Mouse (Mus musculus) gastrocnemius, adult 8-10 months (tissue): ENCODE measurements around the gene Fam19a1. TPM values are rescaled to one million over a fixed set of nuclear protein-coding genes. Genes with fewer than 3 reads are reported as not detected.

Experiments used
- DNase-seq, 2 experiments: peaks; one replicate each; pipeline ENCODE4 v3.0.0; 2022; ENCODE audit warnings: low spot score in 2 of 2
- total RNA-seq, 4 experiments: library from RNA; stranded (reverse); gene quantifications; 2 replicates each; pipeline ENCODE4 v1.2.4; 2022

Fam19a1 gene
- total RNA-seq, 4 experiments from 2014 or later = not detected

DNA sequence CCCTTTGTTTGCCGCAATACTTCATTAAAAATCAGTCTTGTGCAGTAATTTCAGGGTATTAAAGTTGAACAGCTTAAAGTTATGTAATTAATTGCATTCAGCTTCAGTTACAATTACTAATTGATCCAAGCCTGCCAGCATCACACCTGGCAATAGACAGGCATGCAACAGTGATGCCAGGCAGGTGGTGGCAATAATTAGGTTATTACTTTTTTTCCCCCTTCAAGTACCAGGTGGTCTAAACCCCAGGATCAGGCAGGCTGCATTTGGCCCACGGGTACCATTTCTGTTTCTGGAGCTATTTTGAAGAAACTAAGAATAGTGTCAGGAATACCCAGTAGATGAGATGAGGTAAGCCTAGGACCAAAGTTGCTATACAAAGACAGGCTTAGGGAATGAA lies 141.9 kb downstream of the Fam19a1 start:
- DNase-seq = no peak

DNA sequence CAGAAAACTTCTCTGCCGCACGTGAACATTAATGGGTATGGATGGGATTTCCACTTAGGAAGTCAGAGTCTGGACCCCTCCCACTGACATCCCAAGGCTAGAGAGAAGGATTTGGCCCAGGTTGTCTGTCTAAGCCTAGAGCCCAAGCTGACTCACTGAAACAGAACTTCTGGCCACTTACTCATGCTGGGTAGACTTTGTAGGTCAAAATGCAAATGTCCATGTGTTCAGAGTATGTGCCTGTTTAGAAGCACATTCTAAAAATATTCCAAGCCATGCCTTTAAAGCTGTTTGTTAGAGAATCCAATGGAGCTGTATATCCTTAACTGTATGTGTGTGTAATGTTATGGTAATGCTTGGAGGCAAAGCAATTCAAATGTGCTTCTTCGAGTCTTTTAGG lies 145.7 kb downstream of the Fam19a1 start:
- DNase-seq = no peak

DNA sequence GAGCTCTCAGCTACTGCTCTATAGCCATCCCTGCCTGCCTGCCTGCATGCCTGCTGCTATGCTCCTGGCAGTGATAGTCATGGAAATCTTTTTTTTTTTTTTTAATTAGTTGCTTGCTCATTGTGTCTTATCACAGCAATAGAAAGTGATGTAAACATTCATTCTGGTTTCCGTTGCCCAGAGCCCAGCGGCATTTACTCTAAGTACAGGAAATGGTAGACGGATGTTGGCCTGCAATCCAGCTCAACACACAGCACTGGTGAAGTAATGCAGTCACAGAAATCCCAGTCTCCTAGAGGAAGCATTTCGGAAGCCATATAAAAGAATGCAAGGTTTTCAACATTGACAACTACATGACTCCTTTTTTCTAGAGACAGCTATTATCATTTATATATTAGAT lies 153.5 kb downstream of the Fam19a1 start:
- no peak for DNase-seq

DNA sequence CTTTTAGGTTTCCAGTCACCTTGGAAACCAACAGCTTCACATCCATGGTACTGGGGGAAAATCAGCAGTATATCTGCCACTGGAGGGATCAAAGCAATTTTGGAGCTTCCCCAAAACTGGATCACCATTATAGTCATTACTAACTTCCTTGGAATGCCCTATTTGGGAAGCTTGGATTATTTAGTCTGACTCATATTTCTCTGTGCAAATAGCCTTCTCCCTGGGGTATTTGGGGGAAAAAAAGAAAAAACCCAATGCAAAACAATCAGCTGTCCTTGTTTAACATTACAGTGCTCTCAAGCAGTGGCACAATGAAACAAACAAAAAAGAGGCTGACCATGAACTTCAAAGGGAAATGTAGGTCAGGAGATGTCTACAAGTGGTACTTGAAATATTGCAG lies 155.8 kb downstream of the Fam19a1 start:
- no peak for DNase-seq

DNA sequence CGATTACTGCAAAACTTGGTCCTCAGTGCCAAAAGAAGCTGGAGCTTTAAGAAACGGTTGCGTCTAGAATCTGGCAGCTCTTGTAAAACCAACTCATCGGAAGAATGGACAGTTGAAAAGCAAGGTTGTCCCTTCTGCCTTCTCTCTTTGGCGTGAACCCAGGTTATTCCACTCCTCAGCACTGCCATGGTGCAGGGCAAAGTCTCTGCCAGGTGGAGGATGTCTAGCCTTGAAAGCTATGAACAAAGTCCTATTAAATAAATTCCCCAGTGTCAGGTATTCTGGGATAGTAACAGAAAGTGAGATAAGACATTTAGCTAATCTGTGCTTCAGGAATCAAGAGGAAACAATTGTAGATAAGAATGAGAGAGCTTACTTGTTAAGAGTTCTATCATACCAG lies 157.5 kb downstream of the Fam19a1 start:
- DNase-seq = no peak

DNA sequence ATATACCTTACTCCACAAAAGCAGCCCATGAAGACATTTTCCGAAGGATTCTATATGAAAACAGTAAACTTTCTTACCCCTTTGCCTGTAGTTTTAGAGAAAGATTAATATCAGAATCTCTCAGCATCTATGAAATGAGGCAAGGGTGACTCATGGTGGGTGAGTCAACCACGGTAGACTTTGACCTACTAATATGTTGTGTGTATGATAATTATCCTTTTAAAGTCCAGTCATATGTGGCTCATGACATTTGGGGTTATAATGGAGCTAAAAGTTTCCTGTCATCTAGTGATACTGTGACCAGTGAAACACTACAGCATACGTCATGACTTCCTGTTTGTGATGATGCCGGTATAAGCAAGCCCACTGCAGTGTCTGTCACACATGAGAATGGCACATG lies 170.8 kb downstream of the Fam19a1 start:
- DNase-seq = no peak

DNA sequence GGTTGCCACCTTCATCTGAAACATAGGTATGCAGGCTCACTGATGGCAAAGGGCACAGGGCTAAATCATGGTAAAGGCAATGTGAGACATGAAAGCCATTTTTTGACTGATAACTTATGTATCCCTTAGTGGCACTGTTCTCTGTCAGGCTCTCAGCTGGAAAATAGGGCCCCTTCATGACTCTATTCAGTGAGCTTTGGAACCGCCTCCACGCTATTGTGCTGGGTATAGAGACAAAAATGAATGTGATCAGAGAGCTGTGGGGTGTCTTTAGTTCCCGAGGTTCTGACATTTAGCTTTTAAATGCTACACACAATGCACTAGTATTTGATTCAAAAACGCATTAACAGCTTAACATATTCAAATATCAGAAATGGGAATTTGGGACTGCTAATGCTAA lies 171.6 kb downstream of the Fam19a1 start:
- DNase-seq = no peak

DNA sequence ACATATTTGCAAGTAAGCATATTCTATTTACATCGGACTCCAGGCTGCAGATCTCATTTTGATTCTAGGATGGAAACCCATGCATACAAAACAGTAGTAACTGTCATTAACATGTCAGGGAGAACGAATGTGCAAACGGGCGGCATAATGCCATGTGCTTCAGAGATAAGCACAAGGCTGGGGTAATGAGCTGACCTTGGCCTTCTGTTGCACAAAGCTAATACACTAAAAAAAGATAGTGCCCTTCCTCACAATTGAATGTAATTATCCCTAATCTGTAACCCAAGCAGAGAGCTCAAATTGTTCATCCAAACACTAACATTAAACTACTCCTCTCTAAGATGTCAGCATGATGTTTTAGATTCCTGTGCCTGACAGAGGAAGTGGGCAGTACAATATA lies 173.3 kb downstream of the Fam19a1 start:
- DNase-seq = no peak

DNA sequence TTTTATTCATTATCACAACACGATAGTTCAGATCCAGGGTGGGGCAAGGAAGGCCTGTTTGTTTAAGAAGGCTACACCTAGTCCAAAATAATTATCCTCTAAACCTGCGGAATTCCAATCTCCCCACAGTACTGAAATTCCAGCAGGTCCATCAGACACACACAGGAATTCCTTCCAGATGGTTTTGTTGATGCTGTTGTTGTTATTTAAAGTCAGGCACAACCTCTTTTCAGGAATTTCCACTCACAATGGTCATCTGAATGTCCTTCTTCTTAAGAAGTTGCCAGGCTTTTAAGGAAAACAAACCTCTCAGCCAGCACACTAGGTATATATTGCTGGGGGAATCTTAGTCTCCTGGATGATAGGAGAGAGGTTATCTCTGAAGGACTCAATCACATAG lies 174.4 kb downstream of the Fam19a1 start:
- DNase-seq = no peak

DNA sequence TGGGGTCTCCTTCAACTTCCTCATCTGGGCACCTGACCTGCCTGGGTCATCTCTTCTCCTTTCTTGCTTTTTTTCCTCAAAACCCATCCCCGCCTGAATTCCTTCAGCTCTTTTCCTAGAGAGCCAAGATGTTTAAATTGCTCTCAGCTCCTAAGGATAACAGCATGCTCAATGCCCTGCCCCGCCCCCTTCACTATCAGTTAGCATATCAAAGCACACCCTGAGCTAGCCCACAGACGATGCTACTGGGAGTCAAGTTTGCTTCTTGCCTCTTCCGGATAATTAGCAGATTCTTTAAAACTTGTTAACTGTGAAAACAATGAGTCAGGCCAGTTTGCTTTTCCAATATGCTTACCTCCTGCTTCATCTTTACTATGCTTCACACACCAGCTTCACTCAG lies 176.7 kb downstream of the Fam19a1 start:
- no peak for DNase-seq

DNA sequence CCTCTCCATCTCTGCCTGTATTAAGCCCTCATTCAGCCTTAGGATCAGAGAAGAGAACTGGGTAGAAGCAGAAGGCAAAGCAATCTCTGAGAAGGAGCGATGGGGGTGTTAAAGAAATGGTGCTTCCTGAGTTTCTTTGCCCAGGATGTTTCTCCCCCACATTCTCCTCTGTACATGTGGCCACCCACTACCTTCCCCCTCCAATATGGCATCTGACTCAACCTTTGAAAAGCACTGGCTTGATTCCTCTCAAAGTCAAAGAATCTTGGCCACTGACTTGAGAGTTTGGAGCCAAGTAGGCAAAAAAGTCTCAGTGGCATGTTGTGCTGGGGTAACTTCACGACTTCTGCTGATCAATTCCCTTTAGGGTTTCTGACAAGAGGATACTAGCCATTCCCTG lies 234.5 kb downstream of the Fam19a1 start:
- no peak for DNase-seq

DNA sequence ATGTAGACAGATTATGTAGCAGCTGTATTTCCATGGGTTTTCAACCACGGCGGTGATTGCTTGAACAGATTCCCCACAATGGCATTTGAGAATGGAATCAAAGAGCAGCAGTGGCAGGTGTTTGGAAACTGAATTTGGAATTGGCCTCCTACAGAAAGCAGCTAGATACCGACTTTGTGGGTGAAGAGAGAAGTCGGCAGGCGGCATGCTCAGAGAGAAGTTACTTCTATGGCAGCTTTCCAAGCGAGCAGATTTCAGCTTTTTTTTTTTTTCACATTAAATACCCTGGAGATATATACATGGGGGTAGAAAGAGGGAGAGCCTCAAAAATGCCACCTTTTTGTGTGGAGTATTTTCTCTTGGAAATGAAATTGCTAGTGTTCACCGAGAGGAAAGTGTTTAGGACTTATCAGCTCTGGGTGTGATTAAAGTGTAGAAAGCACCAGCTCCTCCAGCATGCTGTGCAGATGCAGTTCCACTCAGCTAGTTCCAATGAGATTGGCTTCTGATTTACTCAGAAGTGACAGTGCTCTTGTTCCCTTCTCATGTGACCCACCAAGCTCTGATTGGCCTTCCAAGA lies 236.6 kb downstream of the Fam19a1 start:
- DNase-seq = no peak

DNA sequence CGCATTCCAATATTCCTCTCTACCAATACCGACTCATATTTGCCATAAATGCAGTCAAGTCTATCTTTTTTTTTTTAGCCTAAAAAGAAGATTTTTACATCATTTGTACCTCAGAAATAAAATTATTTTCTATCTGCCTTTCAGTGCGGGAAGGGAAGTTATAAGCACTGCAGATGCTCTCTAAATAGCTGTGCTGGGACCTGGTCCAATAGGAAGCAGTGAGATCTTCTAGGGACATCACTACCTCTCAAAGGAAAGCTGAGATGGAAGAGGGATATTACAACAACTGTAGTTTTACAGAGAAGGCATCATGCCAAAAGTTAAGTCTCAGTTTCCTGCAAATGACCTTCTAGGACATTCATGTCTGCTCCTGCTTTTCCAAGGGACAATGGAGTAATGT lies 256.6 kb downstream of the Fam19a1 start:
- DNase-seq = no peak

DNA sequence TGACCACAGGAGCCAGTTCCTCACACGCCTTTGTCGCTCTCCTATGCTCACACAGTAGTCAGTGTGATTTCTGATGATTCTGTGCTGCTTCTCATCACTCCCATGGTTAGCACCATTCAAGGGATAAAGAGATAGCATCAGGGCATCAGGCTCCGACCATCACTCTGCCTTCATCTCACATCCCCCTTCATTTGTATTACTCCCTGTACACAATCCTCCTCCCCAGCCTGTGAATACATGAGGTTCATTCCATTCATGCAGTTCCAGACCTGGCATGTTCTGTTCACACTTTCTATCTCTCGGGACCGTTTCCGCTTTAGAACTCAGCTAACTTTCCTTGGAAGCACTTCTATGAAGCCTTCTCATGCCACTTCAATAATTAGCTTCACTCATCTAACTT lies 259.9 kb downstream of the Fam19a1 start:
- DNase-seq = no peak

DNA sequence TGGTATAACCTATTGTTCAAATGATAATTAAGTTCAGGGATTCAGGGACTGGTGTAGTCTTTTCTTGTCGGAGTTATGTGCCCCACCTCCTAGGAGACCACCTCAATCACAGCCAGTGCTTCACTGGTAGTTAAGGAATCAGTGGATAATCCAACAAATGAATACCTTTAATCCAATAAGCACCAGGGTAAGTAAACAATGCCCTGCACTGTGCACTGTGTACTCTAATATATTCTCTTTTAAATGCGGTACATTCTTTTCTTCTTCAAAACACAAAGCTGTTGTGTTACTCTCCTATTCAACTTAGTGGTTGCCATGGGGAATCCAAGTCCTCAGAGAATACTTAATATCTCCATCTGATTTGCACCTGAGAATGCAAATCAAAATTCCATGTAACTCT lies 260.3 kb downstream of the Fam19a1 start:
- no peak for DNase-seq

DNA sequence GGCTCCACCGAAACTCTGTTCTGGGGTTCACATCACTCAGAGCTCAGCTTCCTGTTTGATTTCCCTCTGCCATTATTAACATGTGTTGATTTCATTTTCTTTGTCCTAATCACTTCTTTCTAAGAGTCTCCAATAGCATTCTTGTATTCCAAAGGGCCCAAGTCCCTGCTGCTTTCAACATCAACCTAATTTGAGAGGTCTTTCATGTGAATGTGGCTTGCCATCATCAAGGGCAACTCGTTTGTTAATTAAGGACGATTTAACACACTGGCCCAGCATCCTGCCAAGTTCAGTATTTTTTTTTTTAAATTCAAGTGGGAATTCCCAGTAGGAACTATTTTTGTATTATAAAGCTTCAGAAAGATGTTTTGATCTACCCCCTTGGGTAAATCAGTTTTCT lies 263.8 kb downstream of the Fam19a1 start:
- DNase-seq = no peak

DNA sequence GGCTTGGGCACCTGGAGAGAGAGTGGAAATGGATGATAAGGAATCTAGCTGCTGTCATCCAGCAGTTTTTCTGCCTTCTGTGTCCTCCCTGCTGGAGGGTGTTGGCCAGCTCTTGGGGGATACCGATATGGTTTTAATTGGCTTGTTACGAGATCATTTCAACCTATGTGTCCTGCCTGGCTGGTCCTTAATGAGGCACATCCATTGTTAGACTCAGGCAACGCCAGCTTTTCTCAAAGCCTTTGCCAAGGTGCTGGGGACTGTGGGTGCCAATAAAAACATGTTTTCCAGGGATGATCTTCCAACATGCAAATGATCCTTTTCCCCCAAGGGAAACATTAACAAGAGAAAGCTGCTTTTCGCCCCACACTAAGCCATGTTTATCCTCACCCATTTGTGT lies 266.3 kb downstream of the Fam19a1 start:
- DNase-seq = no peak

DNA sequence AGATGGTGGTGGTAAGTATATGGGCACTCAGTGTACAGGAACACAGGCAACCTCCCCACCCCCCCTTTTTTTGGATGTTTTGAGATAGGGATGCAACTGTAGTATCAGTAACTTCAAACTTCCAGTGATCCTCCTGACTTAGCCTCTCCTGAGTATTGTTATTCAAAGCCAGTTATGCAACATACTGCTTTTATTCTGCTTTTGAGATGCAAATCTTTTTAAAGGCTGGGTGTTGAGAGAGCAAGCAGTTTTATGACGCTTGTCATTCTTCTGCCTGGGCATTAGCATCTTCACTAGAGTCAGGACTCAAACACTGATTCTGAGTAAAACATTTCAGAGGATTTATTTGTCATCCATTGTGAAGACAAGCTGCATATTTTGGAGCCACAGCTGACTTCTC lies 271.5 kb downstream of the Fam19a1 start:
- no peak for DNase-seq

DNA sequence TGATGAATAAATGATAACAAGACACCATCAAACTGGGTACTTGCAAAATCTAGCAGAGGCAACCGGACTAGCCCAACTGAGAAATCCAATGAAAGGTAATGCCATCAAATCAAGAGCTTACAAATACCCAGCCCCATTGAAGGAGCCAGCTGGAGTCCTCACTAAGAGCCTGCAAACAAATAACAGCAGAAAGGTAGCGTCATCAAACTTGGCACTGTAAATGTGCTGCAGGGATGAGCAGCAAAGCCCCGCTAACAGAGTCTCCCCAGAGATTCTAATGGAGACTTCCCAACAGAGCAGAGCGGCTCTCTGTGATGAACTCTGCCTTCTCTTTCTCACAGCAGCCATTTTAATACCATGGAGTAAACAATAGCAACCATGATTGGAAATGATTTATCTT lies 305.9 kb downstream of the Fam19a1 start:
- DNase-seq = no peak

DNA sequence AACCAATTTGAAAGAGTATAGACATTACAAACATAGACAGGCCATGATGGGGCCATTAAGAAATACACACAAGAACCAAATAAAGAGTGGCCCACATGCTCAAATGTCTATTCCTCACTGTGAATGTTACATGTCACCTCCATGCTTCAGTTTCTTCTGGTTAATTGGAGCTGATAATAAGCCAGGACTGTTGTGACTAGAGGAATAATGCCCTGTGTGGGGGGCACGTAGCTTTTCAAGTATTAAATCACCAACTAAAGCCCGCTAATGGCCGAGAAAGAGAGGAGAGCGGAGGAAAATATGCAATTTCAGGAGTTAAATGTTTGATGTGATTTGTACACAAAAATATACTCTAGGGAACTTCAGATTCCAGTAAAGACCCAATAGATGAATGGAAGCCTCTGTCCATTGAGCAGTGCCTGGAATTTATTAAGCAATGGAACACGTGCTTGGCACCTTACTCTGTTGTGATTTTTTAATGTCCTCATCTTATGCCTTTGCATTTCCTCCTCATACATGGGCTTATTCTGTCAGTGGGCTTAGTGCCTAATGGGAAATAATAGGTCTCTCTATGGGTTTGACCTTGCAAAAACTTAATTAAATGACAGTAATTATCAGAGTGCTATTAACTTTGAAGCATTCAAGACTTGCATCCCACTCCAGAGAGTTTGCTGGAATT lies 306.9 kb downstream of the Fam19a1 start:
- DNase-seq = no peak

DNA sequence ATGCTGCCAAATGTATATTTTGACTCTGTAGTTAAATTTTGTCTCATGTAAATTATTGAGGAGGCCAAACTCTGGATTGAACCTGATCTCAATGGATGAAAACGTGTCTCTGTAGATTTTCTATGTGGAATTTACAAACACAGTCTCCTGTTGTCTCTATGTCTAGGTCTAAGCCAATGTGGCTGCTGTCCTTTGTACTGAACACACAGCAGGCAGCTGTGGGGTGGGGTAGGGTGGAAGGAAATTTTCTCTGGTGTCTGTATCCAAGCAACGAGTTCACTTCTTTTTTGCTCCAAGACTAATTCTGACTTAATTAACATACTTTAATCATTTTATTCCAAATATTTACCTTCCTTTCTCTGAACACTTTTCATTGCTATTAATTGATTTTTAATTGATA lies 307.6 kb downstream of the Fam19a1 start:
- no peak for DNase-seq

DNA sequence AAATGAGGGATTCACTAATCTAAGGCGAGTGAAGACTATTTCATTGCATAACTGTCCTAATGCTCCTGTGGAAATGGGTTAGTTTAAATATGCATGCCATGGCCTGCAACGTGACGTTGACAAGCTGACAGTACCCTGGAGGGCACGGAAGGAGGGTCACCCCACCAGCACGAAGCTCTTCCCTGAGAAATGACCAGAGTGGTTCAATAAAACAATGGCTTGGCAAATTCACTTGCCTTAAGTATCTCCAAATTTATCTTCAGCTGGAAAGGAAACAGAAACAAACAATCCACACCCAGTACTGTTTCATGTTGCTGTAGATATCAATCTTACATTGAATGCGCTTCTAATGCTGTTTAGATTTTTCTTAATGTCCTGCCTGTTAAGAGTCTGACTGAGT lies 316.4 kb downstream of the Fam19a1 start:
- no peak for DNase-seq

DNA sequence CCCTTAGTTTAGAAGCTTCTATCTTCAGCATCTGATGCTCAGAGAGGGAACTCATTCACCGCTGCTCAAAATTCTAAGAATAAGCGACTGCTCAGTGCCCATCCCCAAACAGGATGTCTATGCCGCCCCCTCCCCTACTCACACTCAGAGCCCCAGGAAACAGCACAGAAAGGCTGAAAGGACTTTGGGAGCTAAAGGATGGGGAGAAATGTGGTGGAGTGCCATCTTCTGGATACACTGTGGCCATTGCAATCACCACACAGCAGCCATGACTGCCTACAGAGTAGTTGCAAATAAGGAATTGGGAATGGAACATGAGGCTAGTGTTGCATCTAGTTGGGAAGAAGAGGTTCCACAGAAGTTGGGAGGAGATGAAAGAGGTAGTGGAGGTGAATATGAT lies 319.4 kb downstream of the Fam19a1 start:
- DNase-seq = no peak

DNA sequence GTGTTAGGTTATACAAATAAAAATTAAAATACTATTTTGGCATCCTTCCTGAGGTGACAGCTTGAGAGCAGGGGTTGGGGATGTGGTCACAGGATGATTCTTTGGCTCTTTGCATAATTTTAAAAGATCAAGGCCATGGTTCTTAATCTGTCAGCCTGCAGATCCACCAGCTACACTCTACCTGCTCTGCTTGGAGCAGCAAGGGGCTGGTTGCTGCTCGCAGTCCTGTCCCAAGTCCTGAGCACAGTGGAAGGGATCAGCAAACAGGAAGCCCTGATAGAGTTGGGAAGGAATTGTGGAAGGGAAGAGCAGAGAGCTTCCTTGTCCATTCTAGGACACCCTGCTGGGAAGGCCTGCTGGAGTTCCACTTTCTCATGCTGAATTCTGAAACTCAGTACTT lies 320.9 kb downstream of the Fam19a1 start:
- DNase-seq = no peak
